Mouse (Mus musculus) midbrain, embryonic 10.5 days (tissue): ENCODE results near the gene Btg1. TPM values are rescaled to one million over a fixed set of nuclear protein-coding genes. Genes with fewer than 3 reads are reported as not detected.
A peak's percentile ranks its signal among the peaks of the same experiment; 100 is the strongest.

Source experiments
- DNase-seq: peaks from one replicate; pipeline ENCODE4 v3.0.0-alpha.2; 2017; ENCODE audit warnings: low spot score
- H3K27ac ChIP-seq: fragments of 300-500 bp; sonication (generic); replicated peaks from 2 replicates; pipeline ENCODE4 v1.5.1; 2016; ENCODE audit warnings: mild to moderate bottlenecking
- H3K27me3 ChIP-seq: fragments of 300-500 bp; sonication (generic); 2 replicates; pipeline ENCODE4 v1.6.1; 2016; ENCODE audit warnings: low read depth, mild to moderate bottlenecking; ENCODE audit not compliant: poor library complexity, severe bottlenecking
- H3K36me3 ChIP-seq: fragments of 300-500 bp; sonication (generic); 2 replicates; pipeline ENCODE4 v1.6.1; 2016; ENCODE audit warnings: mild to moderate bottlenecking, moderate library complexity
- H3K4me1 ChIP-seq: fragments of 300-500 bp; sonication (generic); 2 replicates; pipeline ENCODE4 v1.6.1; 2016
- H3K4me3 ChIP-seq: fragments of 300-500 bp; sonication (generic); 2 replicates; pipeline ENCODE4 v1.5.1; 2016; ENCODE audit warnings: mild to moderate bottlenecking, moderate library complexity
- H3K9me3 ChIP-seq: fragments of 300-500 bp; sonication (generic); replicated peaks from 2 replicates; pipeline ENCODE4 v1.6.1; 2016; ENCODE audit warnings: mild to moderate bottlenecking
- WGBS: fragments of 180-500 bp; shearing (Covaris S2); methylation state at CpG from one replicate; pipeline ENCODE4 v1.1.7; 2016; 5-methylcytosine and 5-hydroxymethylcytosine counted together
- polyA plus RNA-seq: library from polyadenylated mRNA; unstranded; fragments of >200 nt; fragmentation: Nextera tagmentation; extraction: Ambion mirVana; gene quantifications from 2 replicates; pipeline ENCODE4 v1.2.1, GENCODE M21; 2016

Gene Btg1
- polyA plus RNA-seq, 1 experiment from 2014 or later: 30.5 TPM

- Histone ChIP-seq H3K4me3 (peak overlapping the region; percentile 86), H3K27me3 (no peaks in the 10 kb centered on the region), H3K27ac (peak overlapping the region; percentile 96), H3K36me3 (peaks cover 34% of the 10 kb centered on the region), H3K4me1 (peaks cover 39% of the 10 kb centered on the region), H3K9me3 (no peaks in the 10 kb centered on the region)
- WGBS: 0% methylated on average over 29 of the region's 29 CpGs
- DNase-seq: peak; percentile 78
These were observed 1.3 kb downstream of the Btg1 start for GRCm38 (mm10) chr10:96617951-96618575.

- Histone ChIP-seq H3K36me3 (peaks cover 56% of the 10 kb centered on the region), H3K27me3 (no peaks in the 10 kb centered on the region), H3K9me3 (no peaks in the 10 kb centered on the region), H3K27ac (peak overlapping the region; percentile 49; the same call in 1 of the 2 replicates), H3K4me1 (peaks cover 55% of the 10 kb centered on the region), H3K4me3 (peak overlapping the region; percentile 58)
- 78% methylated on average over 8 of the region's 8 CpGs for WGBS
- no peak for DNase-seq
These were observed 3.4 kb downstream of the Btg1 start for GRCm38 (mm10) chr10:96619951-96620889.

- peaks cover 62% of the 10 kb centered on the region for H3K36me3 ChIP-seq
- H3K27me3 ChIP-seq: no peaks in the 10 kb centered on the region
- DNase-seq: no peak
- peak overlapping the region; percentile 58 for H3K4me3 ChIP-seq
- H3K9me3 ChIP-seq: no peaks in the 10 kb centered on the region
- peaks cover 59% of the 10 kb centered on the region for H3K4me1 ChIP-seq
- 69% methylated on average over 4 of the region's 4 CpGs for WGBS
- H3K27ac ChIP-seq: no peak overlapping the region
These were observed 4.1 kb downstream of the Btg1 start for GRCm38 (mm10) chr10:96620890-96621271.

- Histone ChIP-seq H3K36me3 (peaks cover 67% of the 10 kb centered on the region), H3K9me3 (no peaks in the 10 kb centered on the region), H3K27ac (no peak overlapping the region), H3K27me3 (no peaks in the 10 kb centered on the region), H3K4me3 (peak overlapping the region; percentile 58), H3K4me1 (peaks cover 55% of the 10 kb centered on the region)
- 86% methylated on average over 4 of the region's 4 CpGs for WGBS
- DNase-seq: no peak
These were observed 4.6 kb downstream of the Btg1 start for GRCm38 (mm10) chr10:96621361-96621945.

GRCm38 (mm10) chr10:96621980-96622645 is 5.3 kb downstream of the Btg1 start:
- H3K9me3 ChIP-seq: no peaks in the 10 kb centered on the region
- peaks cover 73% of the 10 kb centered on the region for H3K36me3 ChIP-seq
- no peak for DNase-seq
- H3K27ac ChIP-seq: no peak overlapping the region
- no peaks in the 10 kb centered on the region for H3K27me3 ChIP-seq
- peaks cover 55% of the 10 kb centered on the region for H3K4me1 ChIP-seq
- H3K4me3 ChIP-seq: peak overlapping the region; percentile 58
- WGBS: 95% methylated on average over 13 of the region's 13 CpGs

- WGBS: 93% methylated on average over 6 of the region's 6 CpGs
- H3K36me3 ChIP-seq: peaks cover 82% of the 10 kb centered on the region
- DNase-seq: no peak
These were observed 6.2 kb downstream of the Btg1 start for GRCm38 (mm10) chr10:96622761-96623632.

GRCm38 (mm10) chr10:96623633-96624195 is 6.9 kb downstream of the Btg1 start:
- Histone ChIP-seq H3K36me3 (peaks cover 89% of the 10 kb centered on the region), H3K4me3 (no peak overlapping the region; the same call in 1 of the 2 replicates), H3K27ac (no peak overlapping the region), H3K4me1 (peaks cover 55% of the 10 kb centered on the region), H3K9me3 (no peaks in the 10 kb centered on the region), H3K27me3 (no peaks in the 10 kb centered on the region)
- WGBS: 94% methylated on average over 4 of the region's 4 CpGs
- DNase-seq: no peak

More at GRCm38 (mm10) chr10:96622761-96623632, 6.2 kb downstream of the Btg1 start:
- Histone ChIP-seq H3K4me3 (peak overlapping the region; percentile 58; the same call in 1 of the 2 replicates), H3K27me3 (no peaks in the 10 kb centered on the region), H3K4me1 (peaks cover 55% of the 10 kb centered on the region), H3K9me3 (no peaks in the 10 kb centered on the region), H3K27ac (no peak overlapping the region)

GRCm38 (mm10) chr10:96624406-96624805 is 7.6 kb downstream of the Btg1 start:
- no peaks in the 10 kb centered on the region for H3K27me3 ChIP-seq
- H3K9me3 ChIP-seq: no peaks in the 10 kb centered on the region
- no peak overlapping the region for H3K4me3 ChIP-seq
- DNase-seq: no peak
- peaks cover 96% of the 10 kb centered on the region for H3K36me3 ChIP-seq
- no peak overlapping the region for H3K27ac ChIP-seq
- WGBS: 92% methylated on average over 2 of the region's 2 CpGs
- peaks cover 54% of the 10 kb centered on the region for H3K4me1 ChIP-seq

- Histone ChIP-seq H3K27ac (no peak overlapping the region), H3K4me3 (no peak overlapping the region), H3K27me3 (no peaks in the 10 kb centered on the region), H3K36me3 (peaks cover 92% of the 10 kb centered on the region), H3K4me1 (peaks cover 48% of the 10 kb centered on the region), H3K9me3 (no peaks in the 10 kb centered on the region)
- DNase-seq: no peak
- 91% methylated on average over 4 of the region's 4 CpGs for WGBS
These were observed 8.3 kb downstream of the Btg1 start for GRCm38 (mm10) chr10:96625061-96625460.

GRCm38 (mm10) chr10:96625682-96626081 is 8.9 kb downstream of the Btg1 start:
- no peaks in the 10 kb centered on the region for H3K27me3 ChIP-seq
- no peak for DNase-seq
- H3K4me3 ChIP-seq: no peak overlapping the region
- no peak overlapping the region; the same call in 1 of the 2 replicates for H3K27ac ChIP-seq
- peaks cover 92% of the 10 kb centered on the region for H3K36me3 ChIP-seq
- peaks cover 43% of the 10 kb centered on the region for H3K4me1 ChIP-seq
- WGBS: 77% methylated on average over 4 of the region's 4 CpGs
- H3K9me3 ChIP-seq: no peaks in the 10 kb centered on the region

GRCm38 (mm10) chr10:96626120-96626750 is 9.4 kb downstream of the Btg1 start:
- Histone ChIP-seq H3K4me3 (no peak overlapping the region), H3K36me3 (peaks cover 92% of the 10 kb centered on the region), H3K27ac (no peak overlapping the region), H3K9me3 (no peaks in the 10 kb centered on the region), H3K27me3 (no peaks in the 10 kb centered on the region), H3K4me1 (peaks cover 44% of the 10 kb centered on the region)
- DNase-seq: no peak
- 95% methylated on average over 10 of the region's 10 CpGs for WGBS
